Mouse (Mus musculus) heart, adult 2 months (tissue): ENCODE results near the gene Ahnak2.

Experiments
- EP300 ChIP-seq: fragments of 200-500 bp; IDR thresholded peaks from 2 replicates; pipeline ENCODE4 v1.6.1; 2011; ENCODE audit warnings: low read depth, low read length, control low read depth; ENCODE audit not compliant: insufficient read depth
- POLR2A ChIP-seq: fragments of 200-500 bp; IDR thresholded peaks from 2 replicates; pipeline ENCODE4 v1.6.1; 2011; ENCODE audit warnings: mild to moderate bottlenecking, low read depth, low read length, control low read depth; ENCODE audit not compliant: insufficient read depth

- TF ChIP-seq POLR2A (no peak), EP300 (no peak)
Measured at GRCm38 (mm10) chr12:112768166-112768565, 34.3 kb downstream of the Ahnak2 start.
